Mouse (Mus musculus) C3H10T1/2 (cell line): Measurements from ENCODE around the gene Cldn16. TPM values are rescaled to one million over a fixed set of nuclear protein-coding genes. Genes with fewer than 3 reads are reported as not detected.

ENCODE experiments used
- polyA plus RNA-seq, 2 experiments: library from polyadenylated mRNA; unstranded; fragments of >200 nt; fragmentation: generic; extraction: Trizol; gene quantifications; one replicate each; pipeline ENCODE4 v1.2.1; 2012; ENCODE audit warnings: missing spikeins in 2 of 2

Cldn16 gene
- polyA plus RNA-seq = not detected

DNA sequence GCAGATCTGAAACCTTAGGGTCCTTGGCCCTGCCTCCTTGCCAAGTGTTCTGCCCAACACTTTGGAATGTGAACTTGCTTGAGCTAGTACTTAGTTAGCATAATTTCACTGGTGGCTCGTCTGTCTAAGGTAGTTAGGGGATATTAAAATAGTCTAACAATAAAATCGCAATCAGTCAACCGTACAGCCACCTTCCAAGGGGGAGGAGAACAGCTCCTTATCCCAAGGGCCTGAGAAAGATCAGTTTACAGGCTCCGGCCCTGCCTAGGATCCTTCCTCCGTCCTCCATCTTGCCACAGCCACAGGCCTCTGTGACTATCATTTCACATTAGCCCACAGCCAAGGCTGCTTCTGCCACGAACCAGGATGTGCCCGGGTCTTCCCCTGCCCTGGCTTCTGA lies at the start of gene Cldn16:
Gene Cldn16, plus strand, starts transcription at position 301 of the 400 bp plus-strand sequence.

DNA sequence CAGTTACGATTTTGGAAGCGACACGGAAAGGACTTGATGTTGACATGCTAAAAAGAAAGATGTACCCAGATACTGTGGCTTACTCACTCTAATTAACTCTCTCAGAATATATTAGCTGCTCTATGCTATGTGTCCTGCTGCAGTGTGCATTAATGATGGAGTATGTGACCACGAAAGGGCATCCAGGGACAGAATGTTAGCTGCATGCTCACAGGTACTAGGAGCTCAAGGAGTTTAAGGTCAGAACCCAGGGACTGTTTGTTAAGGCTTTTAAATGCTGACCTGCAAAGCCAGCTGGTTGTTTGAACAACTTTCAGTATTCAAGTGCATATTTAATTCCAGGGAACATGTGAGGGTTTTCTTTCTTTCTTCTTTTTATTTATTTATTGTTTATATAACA lies 63.7 kb downstream of the Cldn16 start, which contains the start of gene Tmem207:
Gene Tmem207, minus strand, starts transcription at position 101 of the 400 bp plus-strand sequence.

Other genes with a start within 250 kb of the Cldn16 start
- under 1 TPM; 0.02 to 0.74 TPM for gene Cldn1, start 91.3 kb upstream of the Cldn16 start, polyA plus RNA-seq
- gene Tmem207, start 63.6 kb downstream of the Cldn16 start, polyA plus RNA-seq = not detected
- gene Il1rap, start 118.6 kb downstream of the Cldn16 start, polyA plus RNA-seq = 1 to 10 TPM in 1 of 2 experiments, under 1 TPM in 1; 0.16 to 1.3 TPM